ENCODE assay signal across 1 mouse cellular context in genomic region chr11:119000877-119001276, GRCm38 (mm10).
TF ChIP-seq lines count a peak whose summit lies in the region.

No protein-coding gene starts in this region.

TF ChIP-seq in MEL, 35 proteins besides CTCF, POLR2A, EP300 and RAD21:
- TF ChIP-seq GABPA (IDR thresholded peaks at IDR 0.05; ENCODE audit: low read depth, low read length) (no peak), MAZ (IDR thresholded peaks at IDR 0.05; ENCODE audit: low read depth, low read length) (no peak), HCFC1 (IDR thresholded peaks at IDR 0.05; ENCODE audit: low read depth, low read length) (no peak), GATA1 (IDR thresholded peaks at IDR 0.05; ENCODE audit: low read depth, low read length) (no peak), UBTF (IDR thresholded peaks at IDR 0.05; ENCODE audit: borderline replicate concordance, insufficient read depth, low read depth, low read length) (no peak), ZKSCAN1 (IDR thresholded peaks at IDR 0.05; ENCODE audit: low read depth, low read length) (no peak), ZNF384 (IDR thresholded peaks at IDR 0.05; ENCODE audit: low read depth, low read length) (no peak), KAT2A (conservative IDR thresholded peaks at IDR 0.05; ENCODE audit: low read depth, low read length) (no peak)
